Mouse (Mus musculus) myocyte (in vitro differentiated cells): ENCODE data around the gene Prph2. TPM values are rescaled to one million over a fixed set of nuclear protein-coding genes. Genes with fewer than 3 reads are reported as not detected.

Experiments
- H3K27me3 ChIP-seq: one replicate; pipeline ENCODE4 v1.6.1; 2011; ENCODE audit not compliant: control insufficient read depth, insufficient read depth, insufficient read length
- H3K36me3 ChIP-seq: one replicate; pipeline ENCODE4 v1.6.1; 2011; ENCODE audit not compliant: control insufficient read depth, insufficient read depth
- H3K4me2 ChIP-seq: one replicate; pipeline ENCODE4 v1.6.1; 2011; ENCODE audit warnings: low read depth, control low read depth
- H3K4me3 ChIP-seq: one replicate; pipeline ENCODE4 v1.5.1; 2011; ENCODE audit warnings: mild to moderate bottlenecking, control low read depth, moderate library complexity
- H3K79me2 ChIP-seq: one replicate; pipeline ENCODE4 v1.6.1; 2011; ENCODE audit not compliant: control insufficient read depth, insufficient read depth
- H3ac ChIP-seq: one replicate; pipeline ENCODE4 v1.6.1; 2011; ENCODE audit not compliant: control insufficient read depth, insufficient read length
- CEBPB ChIP-seq: IDR thresholded peaks from 2 replicates; pipeline ENCODE4 v1.6.1; 2011; ENCODE audit warnings: mild to moderate bottlenecking, moderate library complexity; ENCODE audit not compliant: poor library complexity, insufficient read depth, severe bottlenecking
- E2F4 ChIP-seq: IDR thresholded peaks from one replicate; pipeline ENCODE4 v1.6.1; 2011; ENCODE audit warnings: mild to moderate bottlenecking, control low read depth, moderate library complexity; ENCODE audit not compliant: insufficient read depth
- MAX ChIP-seq: IDR thresholded peaks from one replicate; pipeline ENCODE4 v1.6.1; 2011; ENCODE audit warnings: low read depth, mild to moderate bottlenecking, control low read depth
- MYOD1 ChIP-seq, 3 experiments: IDR thresholded peaks; one replicate each; pipeline ENCODE4 v1.6.1; 2011; ENCODE audit warnings: control low read depth in 2 of 3, low read depth in 2 of 3, mild to moderate bottlenecking in 2 of 3, moderate library complexity in 1 of 3; ENCODE audit not compliant: insufficient read length in 2 of 3, control insufficient read depth in 1 of 3
- MYOG ChIP-seq, 3 experiments: IDR thresholded peaks; one replicate each; pipeline ENCODE4 v1.6.1; 2011; ENCODE audit warnings: control low read depth in 2 of 3, low read depth in 2 of 3, mild to moderate bottlenecking in 2 of 3; ENCODE audit not compliant: insufficient read length in 2 of 3, control insufficient read depth in 1 of 3, insufficient read depth in 1 of 3
- POLR2A ChIP-seq: IDR thresholded peaks from one replicate; pipeline ENCODE4 v1.6.1; 2011; ENCODE audit warnings: low read depth, mild to moderate bottlenecking, control low read depth, moderate library complexity; ENCODE audit not compliant: insufficient read length
- POLR2AphosphoS2 ChIP-seq: IDR thresholded peaks from one replicate; pipeline ENCODE4 v1.6.1; 2011; ENCODE audit warnings: low read depth, control low read depth; ENCODE audit not compliant: insufficient read length
- REST ChIP-seq: IDR thresholded peaks from one replicate; pipeline ENCODE4 v1.6.1; 2011; ENCODE audit warnings: mild to moderate bottlenecking, control low read depth, moderate library complexity; ENCODE audit not compliant: insufficient read depth, insufficient read length
- SRF ChIP-seq: IDR thresholded peaks from one replicate; pipeline ENCODE4 v1.6.1; 2011; ENCODE audit warnings: low read depth; ENCODE audit not compliant: control insufficient read depth, insufficient read length
- TCF12 ChIP-seq: IDR thresholded peaks from one replicate; pipeline ENCODE4 v1.6.1; 2011; ENCODE audit warnings: mild to moderate bottlenecking, control low read depth; ENCODE audit not compliant: poor library complexity, insufficient read depth, severe bottlenecking
- TCF3 ChIP-seq: IDR thresholded peaks from one replicate; pipeline ENCODE4 v1.6.1; 2011; ENCODE audit warnings: low read depth, control low read depth; ENCODE audit not compliant: insufficient read length
- USF1 ChIP-seq: IDR thresholded peaks from one replicate; pipeline ENCODE4 v1.6.1; 2011; ENCODE audit warnings: low read depth, mild to moderate bottlenecking, control low read depth, moderate library complexity
- polyA plus RNA-seq: library from polyadenylated mRNA; unstranded; fragments of >200 nt; fragmentation: generic; extraction: Trizol; gene quantifications from one replicate; pipeline ENCODE4 v1.2.1, GENCODE M21; 2012; ENCODE audit warnings: missing spikeins

Gene Prph2
- polyA plus RNA-seq, 1 experiment = not detected

GRCm38 (mm10) chr17:46903876-46904490 is 6.3 kb upstream of the Prph2 start:
- no peaks in the 10 kb centered on the region for H3K36me3 ChIP-seq
- no peaks in the 10 kb centered on the region for H3K27me3 ChIP-seq
- TF ChIP-seq POLR2A = no peak
- TF ChIP-seq E2F4 = no peak
- TF ChIP-seq SRF = no peak
- TF ChIP-seq MYOD1 (IDR thresholded peaks at IDR 0.05; ENCODE audit: control insufficient read depth in 1 of 3, insufficient read length in 2 of 3, low read depth in 2 of 3) = no peak
- TF ChIP-seq CEBPB = no peak
- no peak for TF ChIP-seq MAX
- no peak for TF ChIP-seq USF1
- no peak overlapping the region for H3K4me2 ChIP-seq
- no peak overlapping the region for H3K4me3 ChIP-seq
- H3K79me2 ChIP-seq = no peaks in the 10 kb centered on the region
- no peak overlapping the region for H3ac ChIP-seq

- H3ac ChIP-seq = no peak overlapping the region
- H3K4me2 ChIP-seq = peak overlapping the region; percentile 24
- no peaks in the 10 kb centered on the region for H3K79me2 ChIP-seq
- no peaks in the 10 kb centered on the region for H3K27me3 ChIP-seq
- TF ChIP-seq E2F4 = no peak
- TF ChIP-seq TCF12 = no peak
- TF ChIP-seq TCF3 = no peak
- no peak for TF ChIP-seq REST
- no peak for TF ChIP-seq MAX
- TF ChIP-seq MYOD1 (IDR thresholded peaks at IDR 0.05; ENCODE audit: control insufficient read depth in 1 of 3, insufficient read length in 2 of 3, low read depth in 2 of 3) = no peak
- TF ChIP-seq SRF = no peak
- TF ChIP-seq CEBPB = no peak
- TF ChIP-seq MYOG (IDR thresholded peaks at IDR 0.05; ENCODE audit: control insufficient read depth in 1 of 3, insufficient read depth in 1 of 3, insufficient read length in 2 of 3, low read depth in 2 of 3) = no peak
- TF ChIP-seq POLR2A = no peak
- no peak for TF ChIP-seq POLR2AphosphoS2
- TF ChIP-seq USF1 = no peak
- no peak overlapping the region for H3K4me3 ChIP-seq
- H3K36me3 ChIP-seq = no peaks in the 10 kb centered on the region
Observed at GRCm38 (mm10) chr17:46912331-46912730, 2.1 kb downstream of the Prph2 start.

GRCm38 (mm10) chr17:46915129-46915528 is 4.9 kb downstream of the Prph2 start:
- TF ChIP-seq MYOD1 (IDR thresholded peaks at IDR 0.05; ENCODE audit: control insufficient read depth in 1 of 3, insufficient read length in 2 of 3, low read depth in 2 of 3) (no peak), POLR2A (no peak), REST (no peak), MYOG (IDR thresholded peaks at IDR 0.05; ENCODE audit: control insufficient read depth in 1 of 3, insufficient read depth in 1 of 3, insufficient read length in 2 of 3, low read depth in 2 of 3) (no peak), CEBPB (no peak), MAX (no peak), SRF (no peak), POLR2AphosphoS2 (no peak), TCF12 (no peak), E2F4 (no peak)
- H3K4me3 ChIP-seq = no peak overlapping the region
- no peaks in the 10 kb centered on the region for H3K27me3 ChIP-seq
- no peak overlapping the region for H3ac ChIP-seq
- H3K4me2 ChIP-seq = no peak overlapping the region
- H3K36me3 ChIP-seq = no peaks in the 10 kb centered on the region
- H3K79me2 ChIP-seq = no peaks in the 10 kb centered on the region

GRCm38 (mm10) chr17:46918951-46919350 is 8.7 kb downstream of the Prph2 start:
- no peaks in the 10 kb centered on the region for H3K36me3 ChIP-seq
- TF ChIP-seq MYOD1 (IDR thresholded peaks at IDR 0.05; ENCODE audit: control insufficient read depth in 1 of 3, insufficient read length in 2 of 3, low read depth in 2 of 3) (no peak), POLR2A (no peak), POLR2AphosphoS2 (no peak)
- H3K4me3 ChIP-seq = no peak overlapping the region
- H3ac ChIP-seq = no peak overlapping the region
- no peaks in the 10 kb centered on the region for H3K27me3 ChIP-seq
- H3K79me2 ChIP-seq = no peaks in the 10 kb centered on the region
- H3K4me2 ChIP-seq = no peak overlapping the region

GRCm38 (mm10) chr17:46920855-46921254 is 10.6 kb downstream of the Prph2 start:
- Histone ChIP-seq H3ac (no peak overlapping the region), H3K79me2 (no peaks in the 10 kb centered on the region), H3K4me2 (no peak overlapping the region), H3K27me3 (no peaks in the 10 kb centered on the region), H3K36me3 (no peaks in the 10 kb centered on the region), H3K4me3 (no peak overlapping the region)
- TF ChIP-seq REST = peak; percentile 35
- TF ChIP-seq E2F4 = no peak

DNA sequence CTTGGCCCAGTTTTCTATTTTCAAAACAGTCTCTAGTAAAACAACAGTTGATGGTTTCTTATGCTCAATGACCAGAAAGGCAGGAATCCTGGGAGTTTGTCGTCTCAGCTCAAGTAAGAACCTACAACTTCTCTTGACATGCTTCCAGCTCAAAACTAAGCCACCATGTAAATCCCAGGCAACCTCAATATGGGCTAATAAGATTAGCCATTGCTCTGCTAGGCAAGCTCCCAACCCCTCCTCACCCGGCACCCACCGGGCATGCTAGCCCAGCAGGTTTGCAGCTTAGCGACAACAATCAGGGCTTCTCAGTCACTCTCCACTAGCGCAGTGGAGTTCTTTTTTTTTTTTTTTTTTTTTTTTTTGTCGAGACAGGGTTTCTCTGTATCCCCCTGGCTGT is 15.9 kb downstream of the Prph2 start:
- H3K36me3 ChIP-seq = peaks cover 8% of the 10 kb centered on the region
- H3K4me3 ChIP-seq = no peak overlapping the region
- no peak for TF ChIP-seq MAX
- TF ChIP-seq TCF12 = no peak
- TF ChIP-seq POLR2AphosphoS2 = no peak

More for the DNA sequence above, 15.9 kb downstream of the Prph2 start:
- no peaks in the 10 kb centered on the region for H3K79me2 ChIP-seq
- H3K27me3 ChIP-seq = no peaks in the 10 kb centered on the region
- H3ac ChIP-seq = no peak overlapping the region
- no peak overlapping the region for H3K4me2 ChIP-seq
